Mouse (Mus musculus): ENCODE results near the gene Rpl27.
"Not testable (repeated sequence)": the region's sequence is repeated elsewhere in the genome, so short reads cannot be mapped to it uniquely, and the experiment has no call there.

The Rpl27 gene

GRCm38 (mm10) chr11:101468731-101469130 is 26.6 kb downstream of the Rpl27 start:
- DNase-seq (ENCODE audit: low spot score): no peak

- no peak for DNase-seq (ENCODE audit: low spot score)
These were observed 27.1 kb downstream of the Rpl27 start for GRCm38 (mm10) chr11:101469155-101469554.

- no peak for DNase-seq (ENCODE audit: low spot score)
These were observed 28.1 kb downstream of the Rpl27 start for GRCm38 (mm10) chr11:101470206-101470605.

- DNase-seq (ENCODE audit: low spot score): no peak
These were observed 29.8 kb downstream of the Rpl27 start for GRCm38 (mm10) chr11:101471926-101472325.

- DNase-seq (ENCODE audit: low spot score): no peak
These were observed 30.2 kb downstream of the Rpl27 start for GRCm38 (mm10) chr11:101472336-101472735.

- not testable (repeated sequence) for DNase-seq (ENCODE audit: low spot score)
These were observed 31.6 kb downstream of the Rpl27 start for GRCm38 (mm10) chr11:101473686-101474085.

GRCm38 (mm10) chr11:101474298-101474697 is 32.2 kb downstream of the Rpl27 start:
- DNase-seq (ENCODE audit: low spot score): no peak

GRCm38 (mm10) chr11:101476361-101476760 is 34.3 kb downstream of the Rpl27 start:
- not testable (repeated sequence) for DNase-seq (ENCODE audit: low spot score)

- DNase-seq (ENCODE audit: low spot score): no peak
These were observed 35.1 kb downstream of the Rpl27 start for GRCm38 (mm10) chr11:101477194-101477551.

GRCm38 (mm10) chr11:101477552-101478211 is 35.6 kb downstream of the Rpl27 start:
- no peak for DNase-seq (ENCODE audit: low spot score)

GRCm38 (mm10) chr11:101479171-101479635 is 37.1 kb downstream of the Rpl27 start:
- DNase-seq (ENCODE audit: low spot score): no peak

- DNase-seq (ENCODE audit: low spot score): no peak
These were observed 38.8 kb downstream of the Rpl27 start for GRCm38 (mm10) chr11:101480912-101481311.

- no peak for DNase-seq (ENCODE audit: low spot score)
These were observed 41.7 kb downstream of the Rpl27 start for GRCm38 (mm10) chr11:101483804-101484203.

- no peak for DNase-seq (ENCODE audit: low spot score)
These were observed 42.1 kb downstream of the Rpl27 start for GRCm38 (mm10) chr11:101484245-101484644.

GRCm38 (mm10) chr11:101484814-101485213 is 42.7 kb downstream of the Rpl27 start:
- DNase-seq (ENCODE audit: low spot score): no peak

- DNase-seq (ENCODE audit: low spot score): no peak
These were observed 43.5 kb downstream of the Rpl27 start for GRCm38 (mm10) chr11:101485509-101486028.

- no peak for DNase-seq (ENCODE audit: low spot score)
These were observed 44.0 kb downstream of the Rpl27 start for GRCm38 (mm10) chr11:101486126-101486525.
